Mouse (Mus musculus): ENCODE results near the gene Nox4. TPM values are rescaled to one million over a fixed set of nuclear protein-coding genes. Genes with fewer than 3 reads are reported as not detected.

Gene Nox4
- total RNA-seq, 1 experiment from 2014 or later = 1.0 TPM

- DNase-seq = no peak
These were observed 128.4 kb downstream of the Nox4 start for GRCm38 (mm10) chr7:87374322-87374721.

- no peak for DNase-seq
These were observed 129.0 kb downstream of the Nox4 start for GRCm38 (mm10) chr7:87374935-87375334.

- DNase-seq = no peak
These were observed 151.1 kb downstream of the Nox4 start for GRCm38 (mm10) chr7:87397023-87397422.

GRCm38 (mm10) chr7:87411373-87411772 lies 165.5 kb downstream of the Nox4 start:
- DNase-seq = peak; percentile 29

- DNase-seq = no peak
These were observed 167.4 kb downstream of the Nox4 start for GRCm38 (mm10) chr7:87413271-87413670.

Other genes starting within 250 kb of the Nox4 start
- not detected in 2 replicates for gene Vmn2r79, start 250.0 kb upstream of the Nox4 start, total RNA-seq (2021)
- not detected in 2 replicates for gene Tyr, start 247.4 kb downstream of the Nox4 start, total RNA-seq (2021)

Measured in adrenal gland, postnatal 14 days (tissue).